Mouse (Mus musculus) left cerebral cortex, adult 2 months (tissue): ENCODE data around the gene Amz2. TPM values are rescaled to one million over a fixed set of nuclear protein-coding genes. Genes with fewer than 3 reads are reported as not detected.

Source experiments
- DNase-seq, 2 experiments: peaks; one replicate each; pipeline ENCODE4 v3.0.0; 2021 to 2022; ENCODE audit warnings: low spot score in 2 of 2, mixed read lengths in 1 of 2; ENCODE audit errors: extremely low spot score in 1 of 2
- H3K27ac ChIP-seq: fragments of 200-600 bp; 2 replicates; pipeline ENCODE4 v1.8.1; 2022
- H3K4me3 ChIP-seq: fragments of 200-600 bp; 2 replicates; pipeline ENCODE4 v1.8.1; 2022
- CTCF ChIP-seq: fragments of 200-600 bp; IDR thresholded peaks from 2 replicates; pipeline ENCODE4 v1.8.1; 2022; ENCODE audit warnings: antibody characterized with exemption, mild to moderate bottlenecking, moderate library complexity
- intact Hi-C: fragments of 180-260 bp; cut with DNase I; formaldehyde crosslinking; loops from one replicate; pipeline ENCODE4 v1.15.1; 2025
- total RNA-seq, 2 experiments: library from RNA; stranded (reverse); gene quantifications; 2 replicates each; pipeline ENCODE4 v1.2.3; 2021

Amz2 gene
- total RNA-seq, 2 experiments from 2014 or later = 49.5 TPM

- no peak for DNase-seq
- H3K4me3 ChIP-seq = peak overlapping the region; percentile 75
- no peak; the same call in 1 of the 2 replicates for TF ChIP-seq CTCF
- peak overlapping the region; percentile 97 for H3K27ac ChIP-seq
- intact Hi-C loops = loop anchor here (2.0 kb wide), 1 partner anchor 111 kb away; the partner anchor contains the start of gene Gna13
Measured at GRCm38 (mm10) chr11:109474086-109474742, 48.5 kb downstream of the Amz2 start.

DNA sequence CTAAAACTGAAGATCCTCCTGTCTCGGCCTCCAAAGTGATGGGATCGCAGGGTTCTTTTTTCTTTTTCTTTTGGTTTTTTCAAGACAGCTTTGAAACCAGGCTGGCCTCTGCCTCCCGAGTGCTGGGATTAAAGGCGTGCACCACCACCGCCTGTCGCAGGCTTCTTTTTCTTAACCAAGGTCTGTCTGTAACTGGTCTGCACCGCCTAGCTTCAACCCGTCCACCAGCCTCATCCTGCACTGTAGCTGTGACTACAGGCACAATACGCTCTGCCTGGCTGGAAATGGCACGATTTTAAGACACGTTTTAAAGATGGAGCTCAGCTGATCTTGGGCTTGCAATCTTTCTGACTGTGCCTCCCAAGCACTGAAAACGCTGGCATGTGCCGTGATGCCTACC is 49.1 kb downstream of the Amz2 start:
- TF ChIP-seq CTCF = no peak
- intact Hi-C loops = loop anchor here (2.0 kb wide), 1 partner anchor 112 kb away; the partner anchor contains the start of gene Gna13
- Histone ChIP-seq H3K4me3 (no peak overlapping the region), H3K27ac (no peak overlapping the region)
- no peak for DNase-seq

GRCm38 (mm10) chr11:109475717-109476116 is 50.0 kb downstream of the Amz2 start:
- DNase-seq = no peak
- no peak overlapping the region for H3K27ac ChIP-seq
- no peak overlapping the region for H3K4me3 ChIP-seq
- intact Hi-C loops = loop anchor here (2.0 kb wide), 1 partner anchor 113 kb away; the partner anchor contains the start of gene Gna13
- no peak for TF ChIP-seq CTCF

DNA sequence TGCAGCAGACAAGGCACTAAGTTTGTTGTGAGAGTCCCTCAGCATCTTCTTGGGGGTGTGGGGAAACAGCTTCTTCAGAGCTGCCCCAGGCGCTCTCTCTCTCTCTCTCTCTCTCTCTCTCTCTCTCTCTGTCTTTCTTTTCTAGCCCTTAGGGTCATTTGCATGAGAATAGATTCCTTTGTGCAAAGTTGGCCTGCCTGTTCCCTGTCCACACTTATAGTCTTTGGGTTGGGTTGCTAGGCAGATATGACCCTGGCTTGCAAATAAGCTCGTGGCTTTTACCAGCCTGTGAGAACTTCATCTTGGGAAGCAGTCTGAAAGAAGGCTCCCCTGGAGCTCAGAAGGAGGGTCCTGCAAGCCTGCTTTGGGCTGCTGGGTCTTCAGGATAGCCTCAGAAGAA is 50.5 kb downstream of the Amz2 start:
- Histone ChIP-seq H3K4me3 (no peak overlapping the region), H3K27ac (no peak overlapping the region)
- DNase-seq = no peak
- intact Hi-C loops = no loop called here
- TF ChIP-seq CTCF = no peak

DNA sequence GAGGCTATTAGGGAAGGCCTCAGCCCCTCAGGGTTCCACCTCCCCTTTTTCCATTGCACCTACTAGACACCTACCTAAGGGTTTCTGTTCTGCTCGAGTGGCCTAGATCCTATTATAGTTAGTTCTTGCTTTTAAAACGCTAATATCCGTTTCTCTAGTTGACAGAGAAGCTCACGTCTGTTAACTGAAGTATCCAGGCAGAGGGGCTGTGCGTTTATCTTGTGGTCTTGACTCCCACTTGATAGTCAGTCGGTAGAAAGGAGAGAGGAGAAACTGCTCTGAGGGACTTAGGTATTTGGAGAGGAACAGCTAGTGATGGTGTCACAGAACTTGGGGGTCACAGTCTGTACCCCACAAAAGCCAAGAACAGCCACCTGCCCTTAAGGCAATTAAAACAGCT is 50.9 kb downstream of the Amz2 start:
- intact Hi-C loops = no loop called here
- DNase-seq = no peak
- Histone ChIP-seq H3K27ac (no peak overlapping the region), H3K4me3 (no peak overlapping the region)
- TF ChIP-seq CTCF = no peak

DNA sequence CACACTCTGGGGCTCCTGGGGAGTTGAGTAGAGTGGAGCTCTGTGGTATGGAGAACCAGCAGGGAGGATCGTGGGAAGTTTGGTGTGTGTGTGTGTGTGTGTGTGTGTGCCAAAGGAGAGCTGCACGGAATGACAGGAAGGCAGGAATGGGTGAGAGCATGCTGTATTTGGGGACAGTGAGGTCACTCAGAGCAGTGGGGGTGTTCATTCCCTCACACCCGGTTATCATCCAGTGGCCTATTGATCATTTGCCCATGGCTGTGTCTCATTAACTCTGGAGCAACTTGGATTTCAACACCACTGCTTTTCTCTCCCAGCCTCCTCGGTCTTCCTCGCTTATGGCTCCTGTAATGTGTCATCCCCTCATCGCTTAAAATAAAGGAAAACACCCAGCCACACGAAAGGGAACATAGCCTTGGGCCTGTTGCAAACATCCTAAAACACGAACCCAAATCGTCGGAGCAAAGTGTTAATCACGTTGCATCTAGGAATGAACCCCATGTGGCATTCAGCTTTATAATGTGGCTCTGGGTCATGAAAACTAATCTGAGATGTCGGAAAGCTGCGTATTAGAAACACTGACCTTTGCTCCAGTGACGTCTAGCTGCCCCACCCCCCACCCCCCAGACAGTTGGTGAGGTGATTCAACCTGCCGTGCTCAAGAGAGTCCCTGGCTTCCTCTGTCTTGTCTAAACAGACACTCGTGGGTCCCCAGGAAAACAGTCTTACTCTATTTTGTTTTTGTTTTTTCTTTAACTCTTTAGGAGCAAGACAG is 52.0 kb downstream of the Amz2 start:
- no peak for DNase-seq
- H3K4me3 ChIP-seq = no peak overlapping the region
- TF ChIP-seq CTCF = no peak
- intact Hi-C loops = no loop called here
- no peak overlapping the region for H3K27ac ChIP-seq

DNA sequence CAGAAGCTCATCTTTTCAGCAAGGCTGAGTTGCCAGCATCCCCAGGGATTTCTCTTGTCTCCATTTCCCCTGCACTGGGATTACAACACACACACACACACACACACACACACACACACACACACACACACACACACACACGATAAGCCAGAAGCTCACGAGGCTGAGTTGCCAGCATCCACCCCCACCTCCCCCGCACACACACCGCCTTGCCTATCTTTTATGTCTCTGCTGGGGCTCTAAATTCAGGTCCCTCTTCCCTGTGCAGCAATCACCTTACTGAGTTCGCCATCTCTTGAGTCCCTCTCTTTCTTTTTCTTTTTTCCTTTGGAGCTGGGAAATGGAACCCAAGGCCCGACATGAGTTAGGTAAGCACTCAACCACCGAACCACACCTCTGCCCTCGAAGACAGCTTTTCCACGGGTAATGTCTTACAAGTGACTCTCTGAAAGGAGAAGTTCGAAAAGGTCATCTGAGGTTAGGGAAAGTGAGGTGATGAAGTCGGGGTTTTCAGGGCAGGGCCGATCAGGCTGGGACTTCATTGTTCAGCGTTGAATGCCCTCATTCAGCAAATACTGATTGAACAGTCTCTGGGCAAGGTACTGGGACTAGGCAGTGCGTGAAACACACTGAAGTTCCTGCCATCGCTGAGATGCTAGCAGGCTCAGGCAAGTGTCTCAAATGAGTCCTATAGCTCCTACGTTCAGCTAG is 54.0 kb downstream of the Amz2 start:
- intact Hi-C loops = no loop called here
- no peak for DNase-seq
- no peak for TF ChIP-seq CTCF
- no peak overlapping the region for H3K27ac ChIP-seq
- no peak overlapping the region for H3K4me3 ChIP-seq

DNA sequence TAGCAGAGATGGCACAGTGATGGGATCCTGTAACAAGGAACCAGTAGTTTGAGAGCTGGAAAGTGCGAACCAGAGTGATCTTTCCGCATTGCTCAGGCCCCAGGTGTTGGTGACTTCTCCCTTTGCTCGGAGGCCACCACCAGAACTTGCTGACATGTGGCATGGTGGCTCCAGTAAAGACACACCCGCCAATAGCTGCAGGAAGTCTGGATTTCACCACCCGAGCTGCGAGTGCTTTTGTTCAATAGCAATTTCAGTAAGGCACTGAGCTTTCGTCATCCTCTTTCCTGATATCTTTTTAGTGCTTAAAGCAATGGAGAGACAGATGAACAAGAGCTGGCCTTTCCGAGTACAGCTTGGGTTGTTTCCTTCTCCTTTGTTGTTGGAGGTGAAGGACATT is 54.7 kb downstream of the Amz2 start:
- Histone ChIP-seq H3K4me3 (no peak overlapping the region), H3K27ac (no peak overlapping the region)
- no peak for TF ChIP-seq CTCF
- DNase-seq = no peak
- intact Hi-C loops = no loop called here

- Histone ChIP-seq H3K4me3 (no peak overlapping the region), H3K27ac (peak overlapping the region; percentile 38)
- intact Hi-C loops = no loop called here
- peak in 1 of 2 experiments; percentile 53 for DNase-seq
- no peak for TF ChIP-seq CTCF
Measured at GRCm38 (mm10) chr11:109485398-109486045, 59.8 kb downstream of the Amz2 start.

DNA sequence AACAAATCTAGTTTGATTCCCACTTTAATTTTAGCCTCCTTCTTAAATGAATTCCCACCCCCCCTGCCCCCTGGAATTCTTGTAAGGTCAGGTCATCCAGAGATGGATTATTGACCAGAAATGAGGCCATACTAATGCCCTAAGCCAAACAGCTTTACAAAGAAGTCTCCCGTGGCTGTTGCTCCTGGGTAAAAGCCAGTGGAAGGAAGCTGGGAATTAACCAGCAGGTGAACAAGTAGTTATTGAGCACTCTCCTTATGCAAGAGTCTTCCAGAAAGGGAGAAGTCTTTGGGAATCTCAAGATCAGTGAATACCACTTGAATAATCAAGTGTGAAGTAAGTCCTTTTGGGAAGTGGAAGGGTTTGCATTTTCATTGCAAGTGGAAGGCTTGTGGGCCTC is 61.4 kb downstream of the Amz2 start:
- intact Hi-C loops = no loop called here
- no peak for TF ChIP-seq CTCF
- no peak overlapping the region for H3K27ac ChIP-seq
- H3K4me3 ChIP-seq = no peak overlapping the region
- DNase-seq = no peak

GRCm38 (mm10) chr11:109487991-109488684 is 62.4 kb downstream of the Amz2 start:
- intact Hi-C loops = no loop called here
- Histone ChIP-seq H3K4me3 (no peak overlapping the region), H3K27ac (no peak overlapping the region)
- DNase-seq = no peak
- TF ChIP-seq CTCF = no peak
